Mouse (Mus musculus): ENCODE results near the gene Pbx1.

- TF ChIP-seq ZC3H11A (IDR thresholded peaks at IDR 0.05; ENCODE audit: borderline replicate concordance, low read depth, low read length) (no peak), ZNF384 (IDR thresholded peaks at IDR 0.05; ENCODE audit: low read depth, low read length) (0 out of 2 replicates have a peak, but pooled peaks have one; percentile 37)
Measured at GRCm38 (mm10) chr1:168405645-168406290, 26.3 kb downstream of the Pbx1 start.

All from ES-E14 (cell line).